Mouse (Mus musculus) lung, adult 2 months (tissue): ENCODE measurements at regions not wholly inside any gene's neighbourhood (a gene's known extent, or its start where the extent isn't known, plus 50 kb on each side); places are given as distances from the start of the nearest gene placed in this dataset.

Source experiments
- CTCF ChIP-seq: fragments of 200-500 bp; IDR thresholded peaks from 2 replicates; pipeline ENCODE4 v1.5.1; 2011; ENCODE audit warnings: mild to moderate bottlenecking, low read length, control low read depth; ENCODE audit not compliant: insufficient read depth
- POLR2A ChIP-seq: fragments of 200-500 bp; IDR thresholded peaks from 2 replicates; pipeline ENCODE4 v1.6.1; 2011; ENCODE audit warnings: low read depth, mild to moderate bottlenecking, control low read depth, low read length, borderline replicate concordance; ENCODE audit errors: extremely low read depth

- TF ChIP-seq POLR2A, result no peak
- TF ChIP-seq CTCF, result no peak
These were observed 204.6 kb upstream of the Serp2 start for GRCm38 (mm10) chr14:76761274-76761673.
